Mouse (Mus musculus) limb, embryonic 11.5 days (tissue): Measurements from ENCODE around the gene Nup188. TPM values are rescaled to one million over a fixed set of nuclear protein-coding genes. Genes with fewer than 3 reads are reported as not detected.

Experiments
- ATAC-seq: fragments of 200-750 bp; cut with Nextera tagmentation; 2 replicates; pipeline ENCODE4 v1.8.0; 2017; ENCODE audit warnings: low read depth; ENCODE audit not compliant: insufficient number of reproducible peaks, low FRiP score, low TSS enrichment
- DNase-seq: peaks from one replicate; pipeline ENCODE4 v3.0.0-alpha.2; 2015; ENCODE audit warnings: low spot score
- H3K27ac ChIP-seq: fragments of 300-500 bp; sonication (generic); replicated peaks from 2 replicates; pipeline ENCODE4 v1.5.1; 2014; ENCODE audit warnings: low read depth, mild to moderate bottlenecking, low read length
- H3K27me3 ChIP-seq: fragments of 300-500 bp; sonication (generic); 2 replicates; pipeline ENCODE4 v1.6.1; 2014; ENCODE audit warnings: mild to moderate bottlenecking, low read length, mixed read lengths; ENCODE audit not compliant: control insufficient read depth, insufficient read depth
- H3K36me3 ChIP-seq: fragments of 300-500 bp; sonication (generic); 2 replicates; pipeline ENCODE4 v1.6.1; 2014; ENCODE audit warnings: mild to moderate bottlenecking, low read length, moderate library complexity, mixed read lengths; ENCODE audit not compliant: control insufficient read depth, insufficient read depth
- H3K4me1 ChIP-seq: fragments of 300-500 bp; sonication (generic); 2 replicates; pipeline ENCODE4 v1.6.1; 2014; ENCODE audit warnings: low read length, mixed read lengths; ENCODE audit not compliant: control insufficient read depth, insufficient read depth
- H3K4me2 ChIP-seq: fragments of 300-500 bp; sonication (generic); 2 replicates; pipeline ENCODE4 v1.6.1; 2014; ENCODE audit warnings: low read depth, mild to moderate bottlenecking, moderate library complexity; ENCODE audit not compliant: severe bottlenecking
- H3K4me3 ChIP-seq: fragments of 300-500 bp; sonication (generic); 2 replicates; pipeline ENCODE4 v1.5.1; 2014; ENCODE audit warnings: low read depth, low read length
- H3K9ac ChIP-seq: fragments of 300-500 bp; sonication (generic); 2 replicates; pipeline ENCODE4 v1.6.1; 2014; ENCODE audit warnings: mild to moderate bottlenecking, low read length
- H3K9me3 ChIP-seq: fragments of 300-500 bp; sonication (generic); 2 replicates; pipeline ENCODE4 v1.6.1; 2016; ENCODE audit warnings: low read length; ENCODE audit not compliant: control insufficient read depth
- WGBS: fragments of 180-500 bp; shearing (Covaris S2); extraction: QIAGEN DNeasy Blood & Tissue Kit; methylation state at CpG from one replicate; pipeline ENCODE4 v1.1.7; 2014; 5-methylcytosine and 5-hydroxymethylcytosine counted together
- polyA plus RNA-seq: library from polyadenylated mRNA; unstranded; fragments of >200 nt; fragmentation: Nextera tagmentation; extraction: Ambion mirVana; gene quantifications from 2 replicates; pipeline ENCODE4 v1.2.1, GENCODE M21; 2014

Nup188 gene
- polyA plus RNA-seq, 1 experiment from 2014 or later: 69.0 TPM

DNA sequence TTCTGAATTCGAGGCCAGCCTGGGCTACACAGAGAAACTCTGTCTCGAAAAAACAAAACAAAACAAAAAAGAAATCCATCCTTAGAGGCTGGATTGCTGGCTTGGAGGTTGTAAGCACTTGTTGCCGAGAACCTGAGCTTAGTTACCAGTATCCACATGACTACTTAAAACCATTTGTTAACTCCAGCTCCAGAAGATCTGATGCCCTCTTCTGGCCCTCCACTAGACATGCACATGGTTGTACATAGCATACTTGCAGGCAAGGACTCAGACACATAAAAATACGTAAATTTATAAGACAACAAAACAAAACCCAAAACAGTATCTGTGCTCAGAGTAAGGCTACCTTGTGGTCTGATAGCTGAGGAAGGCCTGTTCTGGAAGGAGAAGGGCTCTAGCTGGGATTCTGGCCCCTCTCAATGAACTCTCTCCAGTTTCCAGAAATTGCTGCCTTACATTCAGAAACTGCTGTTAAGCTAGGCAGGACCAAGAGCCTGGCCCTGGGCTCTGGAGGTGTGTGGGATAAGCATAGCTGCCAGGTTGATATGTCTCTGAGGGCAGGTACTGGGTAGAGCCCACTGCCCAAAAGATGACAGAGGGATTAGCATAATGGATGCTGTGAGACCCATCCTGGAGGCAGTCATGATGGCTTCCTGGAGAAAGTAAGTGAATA, 25.0 kb upstream of the Nup188 start:
- DNase-seq: no peak

DNA sequence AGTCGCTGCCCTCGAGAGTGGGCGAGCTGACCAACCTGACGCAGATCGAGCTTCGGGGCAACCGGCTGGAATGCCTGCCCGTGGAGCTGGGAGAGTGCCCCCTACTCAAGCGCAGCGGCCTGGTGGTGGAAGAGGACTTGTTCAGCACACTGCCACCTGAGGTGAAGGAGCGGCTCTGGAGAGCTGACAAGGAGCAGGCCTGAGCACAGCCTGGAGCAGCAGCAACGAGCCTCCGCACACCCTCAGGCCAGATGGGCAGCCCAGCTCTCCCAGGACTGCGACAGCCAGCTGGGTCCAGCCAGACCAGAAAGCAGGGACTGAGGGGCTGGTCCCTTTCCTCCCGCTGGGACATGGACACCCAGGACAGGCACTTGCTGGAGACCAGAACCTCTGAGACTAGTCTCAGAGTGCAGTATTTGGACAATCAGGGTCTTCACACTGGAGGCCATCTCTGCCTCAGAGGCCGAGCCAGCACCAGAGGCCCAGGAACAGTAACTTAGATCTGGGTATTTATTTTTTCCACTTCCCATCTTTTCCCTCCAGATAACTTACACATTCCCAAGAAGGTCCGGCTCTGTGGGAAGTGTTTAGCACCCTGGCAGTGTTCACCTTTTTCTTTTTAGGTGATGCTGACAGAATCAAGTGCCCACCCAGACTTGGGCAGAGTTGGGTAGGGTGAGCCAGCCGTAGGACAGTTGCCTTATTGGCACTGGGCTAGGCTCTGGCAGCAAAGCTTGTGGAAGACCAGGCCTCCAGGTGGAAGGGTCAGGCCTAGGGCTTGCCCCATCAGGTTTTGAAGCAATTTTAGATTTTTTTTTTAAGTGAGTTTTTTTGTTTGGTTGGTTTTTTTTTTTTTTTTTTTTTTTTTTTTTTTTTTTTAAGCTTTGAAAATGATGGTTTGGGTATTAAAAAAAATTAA, 24.0 kb upstream of the Nup188 start:
- ATAC-seq (no peak), DNase-seq (no peak)
- Histone ChIP-seq H3K4me1 (peaks cover 17% of the 10 kb centered on the region), H3K27me3 (no peaks in the 10 kb centered on the region), H3K9ac (no peak overlapping the region), H3K27ac (no peak overlapping the region; the same call in 1 of the 2 replicates), H3K4me3 (no peak overlapping the region), H3K4me2 (no peak overlapping the region), H3K36me3 (peaks cover 20% of the 10 kb centered on the region), H3K9me3 (no peaks in the 10 kb centered on the region)
- 96% methylated on average over 18 of the region's 18 CpGs for WGBS

More for the DNA sequence above, 25.0 kb upstream of the Nup188 start:
- Histone ChIP-seq H3K4me1 (peaks cover 17% of the 10 kb centered on the region), H3K27me3 (no peaks in the 10 kb centered on the region), H3K27ac (no peak overlapping the region), H3K4me3 (no peak overlapping the region), H3K4me2 (no peak overlapping the region), H3K9ac (no peak overlapping the region), H3K9me3 (no peaks in the 10 kb centered on the region), H3K36me3 (peaks cover 30% of the 10 kb centered on the region)
- 86% methylated on average over 4 of the region's 4 CpGs for WGBS
- no peak for ATAC-seq

DNA sequence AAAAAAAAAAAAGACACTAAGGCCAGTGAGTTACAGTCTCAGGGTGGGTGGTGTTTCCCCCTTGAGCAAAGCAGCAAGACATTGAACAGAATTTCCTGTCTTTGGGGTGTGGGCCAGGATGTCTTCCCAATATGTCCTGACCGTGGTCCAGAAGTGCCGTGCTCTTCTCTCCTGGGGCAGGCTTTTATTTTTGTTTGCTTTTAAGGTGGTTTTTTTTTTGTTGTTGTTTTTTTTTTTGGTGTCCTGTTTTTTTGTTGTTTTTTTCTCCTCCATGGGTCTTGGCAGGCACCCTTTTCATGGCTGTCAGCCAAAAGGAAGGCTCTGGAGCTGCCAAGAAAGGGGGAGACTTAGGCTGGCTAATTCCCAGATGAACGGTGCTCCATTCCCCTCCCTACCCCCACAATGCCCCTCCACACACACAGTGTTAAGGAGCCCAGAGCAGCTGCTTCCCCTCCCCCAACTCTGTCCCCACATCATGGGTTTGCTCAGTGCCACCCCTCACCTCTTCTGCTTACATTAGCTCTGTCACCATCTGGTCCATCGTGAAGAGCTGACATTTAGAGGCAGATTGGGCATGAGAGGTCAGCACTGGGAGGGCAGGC, 23.3 kb upstream of the Nup188 start:
- Histone ChIP-seq H3K9ac (no peak overlapping the region), H3K9me3 (no peaks in the 10 kb centered on the region), H3K36me3 (peaks cover 17% of the 10 kb centered on the region), H3K4me3 (no peak overlapping the region), H3K27me3 (no peaks in the 10 kb centered on the region), H3K4me2 (no peak overlapping the region), H3K4me1 (peaks cover 17% of the 10 kb centered on the region), H3K27ac (no peak overlapping the region)
- no peak for ATAC-seq
- WGBS: 80% methylated on average over 4 of the region's 4 CpGs
- no peak for DNase-seq

DNA sequence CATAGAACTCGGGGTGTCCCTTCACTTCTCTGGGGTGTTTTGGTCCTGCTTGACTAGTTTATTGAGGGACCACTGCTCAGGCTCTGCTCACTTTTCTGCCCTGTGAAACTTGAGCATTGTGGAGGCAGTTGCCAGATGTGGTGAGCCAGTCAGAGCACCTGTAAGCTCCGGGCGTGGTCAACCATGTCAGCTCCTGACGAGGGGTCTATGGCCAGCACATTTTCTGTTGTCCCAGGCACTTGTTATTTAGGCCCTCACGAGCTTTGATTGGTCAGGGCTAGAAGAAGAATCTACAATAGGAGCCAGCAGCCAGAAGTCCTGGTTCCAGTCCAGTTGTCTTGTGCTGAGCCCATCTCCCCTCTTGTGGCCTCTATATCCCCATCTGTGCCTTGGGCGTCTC, 22.4 kb upstream of the Nup188 start:
- DNase-seq (no peak), ATAC-seq (no peak)
- Histone ChIP-seq H3K36me3 (peaks cover 16% of the 10 kb centered on the region), H3K27ac (no peak overlapping the region), H3K27me3 (no peaks in the 10 kb centered on the region), H3K4me3 (no peak overlapping the region), H3K4me1 (peaks cover 14% of the 10 kb centered on the region), H3K9me3 (no peaks in the 10 kb centered on the region), H3K4me2 (no peak overlapping the region), H3K9ac (no peak overlapping the region)
- 88% methylated on average over 6 of the region's 6 CpGs for WGBS

DNA sequence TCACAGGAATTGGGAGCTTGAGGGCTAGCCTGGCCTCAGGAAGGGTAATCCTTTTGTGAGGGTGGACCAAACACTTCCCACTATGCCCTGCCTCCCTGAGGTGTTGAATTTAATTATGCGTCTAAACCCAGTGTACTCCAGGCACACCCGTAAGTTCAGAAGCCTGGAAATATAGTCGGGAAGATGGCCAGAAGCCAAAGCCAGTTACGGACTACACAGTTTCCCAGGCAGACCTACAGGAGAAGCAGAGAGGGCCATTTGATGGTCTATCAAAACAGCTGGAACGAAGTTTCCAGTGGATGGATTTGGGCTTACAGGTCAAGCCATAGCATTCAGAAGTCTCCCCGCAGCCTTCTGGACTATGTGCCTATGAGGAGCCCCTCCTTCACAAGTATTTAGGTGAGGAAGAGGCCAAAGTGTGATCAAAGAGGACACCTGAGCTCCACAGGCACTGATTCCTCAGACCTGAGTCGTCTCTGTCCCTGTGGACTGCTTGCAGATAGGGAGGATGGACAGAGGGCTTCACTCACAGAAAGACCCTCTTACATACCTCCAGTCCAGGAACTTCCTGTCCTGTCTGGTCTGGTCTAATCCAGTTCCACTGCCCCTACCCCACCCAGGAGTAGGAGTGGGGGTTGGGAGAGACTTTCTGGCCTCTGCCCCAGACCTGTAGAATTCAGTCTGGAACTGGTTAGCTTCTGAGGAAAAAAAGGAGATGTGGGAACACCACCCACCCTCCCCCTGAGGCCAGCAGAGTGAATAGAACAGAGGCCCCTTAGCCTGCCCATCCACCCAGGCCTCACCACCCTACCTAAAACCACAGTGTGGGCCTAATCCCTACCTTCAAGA, 21.3 kb upstream of the Nup188 start:
- Histone ChIP-seq H3K4me2 (no peak overlapping the region), H3K36me3 (peaks cover 16% of the 10 kb centered on the region), H3K4me3 (no peak overlapping the region), H3K4me1 (peaks cover 14% of the 10 kb centered on the region), H3K27ac (peak overlapping the region; percentile 58; the same call in 1 of the 2 replicates), H3K9me3 (no peaks in the 10 kb centered on the region), H3K27me3 (no peaks in the 10 kb centered on the region), H3K9ac (no peak overlapping the region)
- peak; percentile 47 for DNase-seq
- WGBS: 74% methylated on average over 7 of the region's 7 CpGs
- ATAC-seq: peak; percentile 27

DNA sequence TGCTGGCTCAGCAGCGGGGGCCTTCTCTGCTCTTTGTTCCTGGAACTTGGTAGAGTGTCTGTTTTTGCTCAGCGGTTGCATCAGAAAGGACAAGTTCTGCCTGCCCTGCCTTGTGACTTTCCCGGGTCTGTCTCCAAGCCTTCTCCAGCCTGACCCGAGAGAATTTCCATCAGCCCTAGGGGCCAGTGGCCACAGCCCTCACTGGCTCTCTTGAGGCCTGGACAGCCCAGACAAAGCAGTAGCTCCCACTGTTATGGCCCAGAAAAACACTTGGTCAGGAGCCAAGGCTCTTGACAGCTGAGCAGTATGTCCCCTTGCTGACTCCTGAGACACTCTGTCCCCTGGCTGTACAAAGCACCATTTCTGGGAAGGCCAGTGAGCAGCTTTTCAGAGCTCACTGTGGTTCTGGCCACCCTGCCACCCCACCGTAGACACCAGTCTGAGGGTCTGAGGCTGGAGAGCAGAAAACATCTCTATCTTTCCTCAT, 20.4 kb upstream of the Nup188 start, which contains the start of gene Phyhd1:
Gene Phyhd1, plus strand, starts transcription at position 437 of the 487 bp plus-strand sequence.
- H3K4me2 ChIP-seq: no peak within 1 kb of the TSS
- H3K27ac ChIP-seq: peak within 1 kb of the TSS; percentile 75
- peaks cover 14% of the 10 kb centered on the region for H3K4me1 ChIP-seq
- H3K9ac ChIP-seq: peak within 1 kb of the TSS; percentile 45; the same call in 1 of the 2 replicates
- ATAC-seq (no peak), DNase-seq (peak; percentile 23)
- 40% methylated on average over 5 of the region's 5 CpGs for WGBS
- H3K36me3 ChIP-seq: peaks cover 11% of the 10 kb centered on the region
- no peaks in the 10 kb centered on the region for H3K9me3 ChIP-seq
- no peak within 1 kb of the TSS for H3K4me3 ChIP-seq
- no peaks in the 10 kb centered on the region for H3K27me3 ChIP-seq

DNA sequence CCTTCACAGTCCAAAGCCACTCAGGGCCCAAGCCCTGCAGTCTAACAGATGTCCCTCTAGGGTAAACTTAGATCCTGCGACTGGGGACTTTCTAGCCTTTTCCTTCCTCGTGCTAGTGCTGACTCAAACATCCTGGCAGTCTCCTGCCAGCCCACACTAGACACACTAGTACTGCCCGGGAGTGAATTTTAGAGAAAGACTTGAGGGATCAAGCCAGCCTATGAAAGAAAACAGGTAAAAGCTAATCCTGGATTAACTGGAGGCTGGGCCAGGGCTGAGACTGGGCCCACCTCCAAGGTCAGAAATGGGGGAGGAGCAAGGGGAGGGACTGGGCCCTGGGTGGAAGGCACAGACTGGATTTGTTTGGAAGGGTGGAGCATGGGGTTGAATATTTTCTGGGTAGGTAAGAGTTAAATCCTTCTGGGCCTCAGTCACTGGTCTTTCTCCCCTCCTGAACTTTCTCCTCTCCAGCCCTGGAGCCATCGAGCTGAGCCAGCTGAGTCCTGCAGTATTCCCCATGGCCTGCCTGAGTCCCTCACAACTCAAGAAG, 19.7 kb upstream of the Nup188 start:
- H3K27ac ChIP-seq: peak overlapping the region; percentile 75; the same call in 1 of the 2 replicates
- peaks cover 14% of the 10 kb centered on the region for H3K4me1 ChIP-seq
- 21% methylated on average over 4 of the region's 4 CpGs for WGBS
- no peak overlapping the region; the same call in 1 of the 2 replicates for H3K9ac ChIP-seq
- H3K4me3 ChIP-seq: no peak overlapping the region
- peaks cover 10% of the 10 kb centered on the region for H3K36me3 ChIP-seq
- H3K4me2 ChIP-seq: no peak overlapping the region
- H3K27me3 ChIP-seq: no peaks in the 10 kb centered on the region
- DNase-seq (peak; percentile 39), ATAC-seq (no peak; the same call in 1 of the 2 replicates)
- H3K9me3 ChIP-seq: no peaks in the 10 kb centered on the region
